Mouse (Mus musculus) G1E-ER4 (cell line): ENCODE results near the gene A630076J17Rik. TPM values are rescaled to one million over a fixed set of nuclear protein-coding genes. Genes with fewer than 3 reads are reported as not detected.

Source experiments
- GATA1 ChIP-seq: IDR thresholded peaks from one replicate; pipeline ENCODE4 v1.8.0; 2012; ENCODE audit warnings: low read length, inconsistent platforms
- polyA plus RNA-seq: library from polyadenylated mRNA; stranded (reverse); fragments of >175 nt; gene quantifications from 2 replicates; pipeline ENCODE4 v1.2.3, GENCODE M21; 2012

The A630076J17Rik gene
- polyA plus RNA-seq = not detected in 2 replicates

DNA sequence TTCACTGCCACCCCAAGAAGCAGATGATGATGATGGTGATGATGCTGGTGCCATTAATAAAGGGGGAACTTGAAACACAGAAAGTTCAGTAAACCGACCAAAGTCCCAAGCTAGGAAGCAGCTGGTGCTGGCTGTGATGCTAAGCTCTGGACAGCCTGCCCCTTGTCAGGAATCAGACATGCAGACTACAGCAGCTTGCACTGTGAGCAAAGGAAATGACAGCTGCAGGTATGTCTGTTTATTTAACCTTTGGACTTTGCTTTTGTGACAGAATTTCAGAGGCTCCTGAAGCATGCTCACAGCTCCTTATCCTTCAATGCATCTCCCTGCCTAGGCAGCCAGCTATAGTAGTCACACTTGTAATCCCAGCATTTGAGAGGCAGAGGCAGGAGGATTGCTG, at the start of gene A630076J17Rik:
Gene A630076J17Rik, plus strand, starts transcription at position 88 of the 400 bp plus-strand sequence.
- TF ChIP-seq GATA1 = no peak

DNA sequence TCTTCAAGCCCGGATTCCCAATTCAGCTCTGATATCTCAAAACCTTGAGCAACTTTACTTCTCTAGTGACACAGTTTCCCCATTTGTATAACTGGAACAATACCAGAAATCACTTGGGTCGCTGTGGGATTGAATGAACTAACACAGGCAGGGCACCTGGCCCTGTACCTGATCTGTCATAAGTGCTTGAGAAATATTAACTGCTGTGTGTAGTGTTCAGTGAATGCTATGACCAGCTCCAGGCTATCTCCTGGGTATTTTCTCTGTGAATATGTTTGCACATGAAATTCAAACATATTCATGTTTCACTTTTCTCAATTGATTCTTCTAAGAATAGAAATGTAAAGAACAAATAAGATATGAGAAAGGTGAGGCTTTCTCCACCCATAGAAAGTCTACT, 49.6 kb upstream of the A630076J17Rik start:
- no peak for TF ChIP-seq GATA1

DNA sequence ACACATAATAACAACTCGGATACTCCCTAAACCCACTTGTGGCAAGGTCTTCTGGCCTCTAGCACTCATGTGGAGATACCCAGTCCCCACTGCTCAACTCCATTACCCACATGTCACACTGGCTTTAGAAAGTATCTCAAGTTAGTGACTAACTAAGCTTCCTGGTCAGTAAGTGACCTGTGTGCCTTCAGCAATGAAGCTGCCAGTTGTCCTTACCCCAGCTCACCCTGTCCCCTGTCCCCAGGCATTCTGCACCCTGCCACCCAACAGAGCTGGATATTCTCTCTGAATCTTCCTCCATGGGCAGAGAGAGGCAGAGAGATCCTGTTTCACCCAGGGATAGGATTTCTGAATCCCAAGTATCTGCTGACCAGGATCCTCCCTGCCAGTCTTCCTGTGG, 47.7 kb upstream of the A630076J17Rik start, which contains the start of gene Kcna10:
Gene Kcna10, plus strand, starts transcription at position 301 of the 400 bp plus-strand sequence.
- TF ChIP-seq GATA1 = no peak

GRCm38 (mm10) chr3:107183178-107183577, 47.2 kb upstream of the A630076J17Rik start:
- TF ChIP-seq GATA1 = no peak

DNA sequence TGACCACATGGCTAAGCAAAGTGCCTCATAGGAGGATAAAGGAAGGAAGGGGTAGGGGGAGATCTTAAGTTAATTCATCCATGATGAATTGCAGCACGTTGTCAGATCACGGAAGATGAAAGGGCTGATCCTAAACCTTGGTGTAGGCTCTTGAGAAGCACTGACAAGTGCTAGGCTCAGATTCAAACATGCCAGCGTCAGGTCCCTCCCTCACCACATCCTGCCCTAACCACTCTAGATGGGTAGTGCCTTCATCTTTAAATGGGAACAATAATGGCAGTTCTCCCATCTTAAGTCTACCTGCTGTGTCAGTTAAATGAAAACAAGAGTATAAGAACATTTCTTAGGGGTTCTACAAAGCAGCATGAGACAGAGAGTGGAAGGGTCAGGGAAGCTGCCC, 44.8 kb upstream of the A630076J17Rik start:
- no peak for TF ChIP-seq GATA1

GRCm38 (mm10) chr3:107187022-107187421, 43.4 kb upstream of the A630076J17Rik start:
- TF ChIP-seq GATA1 = no peak

DNA sequence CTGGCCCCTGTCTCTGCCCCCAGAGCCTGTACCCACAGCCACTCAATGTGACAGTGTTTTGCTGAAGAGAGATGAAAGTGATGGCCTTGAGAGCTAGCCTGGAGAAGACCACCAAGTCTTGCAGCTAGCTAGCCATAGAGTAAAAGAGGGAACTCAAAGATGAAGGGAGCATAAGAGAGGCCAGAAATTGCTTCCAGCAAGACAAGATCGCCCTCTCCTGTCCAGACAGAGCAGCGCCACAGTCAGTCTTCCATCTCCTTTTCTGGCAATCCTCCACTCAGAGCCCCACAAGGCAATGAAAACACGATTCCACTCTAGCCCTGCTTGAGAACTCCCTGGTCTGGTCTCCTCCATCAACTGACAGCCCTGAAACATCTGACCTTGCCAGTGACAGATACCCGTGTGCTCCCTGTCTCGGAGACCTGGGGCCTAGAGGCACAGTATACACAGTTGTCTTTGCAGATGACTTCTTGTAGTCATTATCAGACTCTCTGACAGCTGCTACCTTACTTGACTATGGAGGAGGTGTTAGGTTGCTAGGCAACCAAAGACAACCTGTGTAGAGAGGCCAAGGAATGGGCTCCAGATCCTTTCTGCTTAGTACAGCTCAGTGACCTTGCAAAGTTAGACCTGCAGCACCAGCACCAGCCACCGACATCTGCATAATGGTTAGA, 42.1 kb upstream of the A630076J17Rik start:
- no peak for TF ChIP-seq GATA1

DNA sequence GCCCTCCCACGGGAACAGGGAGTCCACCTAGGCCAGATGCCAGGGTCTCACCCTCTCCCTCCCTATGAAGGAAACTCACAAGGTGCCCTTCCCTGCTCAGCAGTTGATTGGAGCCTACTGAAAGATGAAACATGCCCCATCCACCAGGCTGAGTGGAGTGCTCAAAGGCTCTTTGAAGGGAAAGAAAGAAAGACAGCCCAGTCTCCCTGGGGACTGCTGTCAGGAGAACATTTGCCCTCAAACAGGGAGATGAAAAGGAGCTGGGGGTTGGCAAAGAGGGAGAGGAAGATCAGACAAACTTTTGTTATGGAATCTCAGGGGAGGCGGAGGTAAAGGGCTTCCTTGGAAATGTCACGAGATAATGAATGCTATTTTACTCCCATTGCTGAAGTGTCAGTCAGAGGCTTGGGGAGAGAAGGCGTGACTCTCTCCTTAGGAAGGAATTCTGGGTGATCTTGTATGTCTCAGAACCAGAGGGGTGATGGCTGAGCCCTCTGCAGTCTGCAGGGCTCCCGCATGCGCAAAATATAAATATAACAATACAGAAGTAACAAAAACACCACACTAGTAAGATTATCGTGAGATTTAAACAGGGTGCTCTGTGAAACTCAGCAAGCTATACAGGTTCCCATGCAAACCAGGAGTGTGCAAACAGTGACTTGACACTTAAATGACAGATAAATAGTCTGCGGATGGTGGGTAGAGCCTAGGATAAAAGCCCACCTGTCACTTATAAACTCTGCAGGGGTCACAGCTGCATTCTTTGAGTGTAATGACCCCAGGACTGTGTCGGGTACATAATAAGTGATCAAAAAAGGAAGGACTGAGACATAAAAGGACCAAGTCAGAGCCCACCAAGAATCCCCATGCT, 28.9 kb upstream of the A630076J17Rik start:
- no peak for TF ChIP-seq GATA1

- TF ChIP-seq GATA1 = no peak
Measured at GRCm38 (mm10) chr3:107204413-107204812, 26.0 kb upstream of the A630076J17Rik start.

DNA sequence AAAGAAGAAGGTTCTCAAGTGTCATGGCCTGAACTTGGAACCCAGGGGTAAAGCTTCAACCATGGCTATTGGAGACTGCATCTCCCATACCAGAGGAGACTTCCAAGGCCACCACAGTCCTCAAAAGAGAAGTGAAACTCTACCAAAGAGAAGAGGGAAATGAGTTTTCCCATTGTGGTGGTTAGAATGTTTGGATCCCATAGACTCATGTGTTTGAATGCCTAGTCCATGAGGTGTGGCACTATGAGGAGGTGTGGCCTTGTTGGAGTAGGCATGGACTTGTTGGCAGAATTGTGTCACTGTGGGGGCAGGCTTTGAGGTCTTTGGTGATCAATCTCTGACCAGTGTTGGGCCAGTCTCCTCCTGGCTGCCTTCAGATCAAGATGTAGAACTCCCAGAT, 25.2 kb upstream of the A630076J17Rik start:
- no peak for TF ChIP-seq GATA1

DNA sequence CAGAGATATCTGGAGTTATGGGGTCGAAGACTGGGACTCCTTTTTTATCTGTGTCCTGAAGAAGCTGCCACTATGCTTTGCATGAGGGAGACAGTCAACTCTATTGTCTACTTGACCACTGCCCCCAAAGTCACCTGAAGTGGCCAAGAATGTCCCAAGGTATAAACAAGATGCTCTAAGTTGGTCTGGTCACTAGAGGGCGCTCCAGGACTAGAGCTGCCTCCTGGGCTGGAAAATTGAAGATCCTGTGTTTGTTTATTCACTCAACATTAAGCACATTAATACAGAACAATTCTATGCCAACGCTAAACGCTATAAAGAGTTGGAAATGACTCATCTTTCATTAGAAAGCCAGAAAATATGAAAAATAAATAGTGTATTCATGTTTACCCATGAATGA, 24.4 kb upstream of the A630076J17Rik start:
- no peak for TF ChIP-seq GATA1

DNA sequence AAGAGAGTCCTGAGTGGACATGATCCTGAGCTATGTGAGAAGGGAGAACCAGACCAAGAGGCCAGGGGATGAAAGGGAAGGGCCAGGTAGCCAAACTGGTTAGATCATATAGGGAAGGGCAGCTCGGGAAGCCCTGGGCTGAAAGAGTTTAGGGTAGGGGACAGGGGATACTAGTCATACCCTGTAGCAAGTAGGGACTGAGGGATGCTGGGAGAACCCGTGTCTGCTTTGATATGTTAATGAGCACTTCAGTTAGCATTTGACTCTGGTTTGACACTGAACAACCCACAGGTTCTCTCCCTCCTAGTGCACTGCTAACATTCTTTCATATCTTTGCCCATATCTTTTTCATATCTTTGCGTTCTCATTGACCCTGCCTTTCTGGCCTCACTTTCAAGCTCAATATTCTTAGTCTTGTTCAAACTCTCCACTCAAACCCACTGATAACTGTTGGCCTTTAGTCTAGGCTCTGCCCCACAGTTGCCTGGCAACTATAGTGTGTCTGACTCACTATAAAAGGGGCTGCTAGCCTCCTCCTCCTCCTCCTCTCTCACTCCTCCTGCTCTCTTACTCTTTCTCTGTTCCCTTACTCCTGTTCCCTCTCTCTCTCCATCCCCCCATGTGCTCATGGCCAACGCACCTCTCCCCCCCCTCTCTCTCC, 23.8 kb upstream of the A630076J17Rik start:
- no peak for TF ChIP-seq GATA1

DNA sequence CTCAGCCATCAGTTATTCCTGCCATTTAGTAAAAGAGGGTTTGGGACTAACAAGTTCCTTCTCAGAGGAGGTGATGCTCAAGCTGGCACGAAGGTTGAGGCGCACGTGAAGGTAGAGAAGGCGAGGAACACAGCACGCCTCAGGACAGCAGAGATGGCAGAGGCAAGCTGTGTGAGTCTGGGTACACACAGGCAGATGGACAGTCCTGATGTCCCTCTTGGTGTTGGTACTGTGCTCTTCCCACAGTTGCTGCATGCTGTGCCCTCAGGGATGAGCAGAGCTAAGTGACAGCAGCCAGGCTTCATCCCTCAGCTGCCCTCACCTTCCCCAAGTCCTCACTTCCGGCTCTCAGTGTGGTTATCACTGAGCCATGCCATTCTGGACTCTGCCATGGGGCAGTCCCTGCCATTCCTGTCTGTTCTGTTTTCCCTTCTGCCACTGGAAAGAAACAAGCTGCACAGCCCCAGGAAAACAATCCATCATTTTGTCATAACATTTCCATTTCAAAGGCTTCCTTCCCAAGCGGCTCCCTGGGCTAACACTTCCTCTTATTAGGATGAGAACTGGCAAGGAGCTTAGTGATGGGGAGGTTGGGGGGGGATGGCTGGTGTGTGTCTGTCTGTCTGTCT, 22.7 kb upstream of the A630076J17Rik start:
- no peak for TF ChIP-seq GATA1

GRCm38 (mm10) chr3:107214606-107215005, 15.8 kb upstream of the A630076J17Rik start:
- no peak for TF ChIP-seq GATA1

DNA sequence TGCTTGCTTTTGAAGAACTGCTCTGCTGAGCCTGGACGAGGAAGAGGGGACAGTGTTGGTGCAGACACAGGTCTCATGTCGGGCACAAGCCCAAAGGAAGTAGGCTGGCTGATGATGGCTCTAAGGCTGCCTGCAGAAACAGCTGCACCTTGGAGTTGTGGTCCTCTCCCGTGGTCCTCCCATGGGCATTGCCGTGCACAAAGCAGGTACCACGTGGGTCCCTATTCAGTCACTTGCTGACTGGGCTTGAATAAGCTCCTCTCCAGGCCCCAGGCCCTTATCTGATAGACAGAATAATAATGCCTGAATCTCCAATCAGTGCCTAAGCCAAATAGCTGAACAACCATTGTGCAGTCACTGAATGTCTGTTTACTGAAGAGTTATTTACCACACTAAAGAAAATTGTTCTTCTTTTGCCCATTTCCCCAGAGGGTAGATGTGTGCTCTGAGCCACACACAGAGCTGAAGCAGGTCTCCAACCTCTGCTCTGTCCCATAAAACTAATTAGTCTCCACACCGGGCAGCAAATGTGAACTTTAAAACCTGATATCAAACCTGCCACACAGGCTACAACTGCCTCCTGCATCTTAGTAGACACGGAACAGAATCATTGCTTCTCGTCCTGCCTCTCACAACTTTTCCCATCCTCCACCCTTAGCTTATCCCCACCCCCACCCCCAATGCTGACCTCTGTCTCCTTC, 13.9 kb upstream of the A630076J17Rik start:
- TF ChIP-seq GATA1 = no peak
